Mouse (Mus musculus) midbrain, embryonic 12.5 days (tissue): ENCODE measurements around the gene Nlrp3. TPM values are rescaled to one million over a fixed set of nuclear protein-coding genes. Genes with fewer than 3 reads are reported as not detected.
"Not testable (repeated sequence)": the region's sequence is repeated elsewhere in the genome, so short reads cannot be mapped to it uniquely, and the experiment has no call there.

Source experiments
- ATAC-seq: fragments of 200-750 bp; cut with Nextera tagmentation; 2 replicates; pipeline ENCODE4 v1.8.0; 2017; ENCODE audit warnings: low read depth, moderate TSS enrichment, moderate library complexity; ENCODE audit not compliant: low FRiP score
- H3K27ac ChIP-seq: fragments of 300-500 bp; sonication (generic); replicated peaks from 2 replicates; pipeline ENCODE4 v1.5.1; 2016; ENCODE audit warnings: mild to moderate bottlenecking
- H3K27me3 ChIP-seq: fragments of 300-500 bp; sonication (generic); 2 replicates; pipeline ENCODE4 v1.6.1; 2016; ENCODE audit warnings: mild to moderate bottlenecking
- H3K36me3 ChIP-seq: fragments of 300-500 bp; sonication (generic); 2 replicates; pipeline ENCODE4 v1.6.1; 2016
- H3K4me1 ChIP-seq: fragments of 300-500 bp; sonication (generic); 2 replicates; pipeline ENCODE4 v1.6.1; 2016
- H3K4me2 ChIP-seq: fragments of 300-500 bp; sonication (generic); replicated peaks from 2 replicates; pipeline ENCODE4 v1.6.1; 2016; ENCODE audit warnings: mild to moderate bottlenecking, moderate library complexity
- H3K4me3 ChIP-seq: fragments of 300-500 bp; sonication (generic); 2 replicates; pipeline ENCODE4 v1.5.1; 2016; ENCODE audit warnings: mild to moderate bottlenecking
- H3K9ac ChIP-seq: fragments of 300-500 bp; sonication (generic); replicated peaks from 2 replicates; pipeline ENCODE4 v1.6.1; 2016; ENCODE audit warnings: mild to moderate bottlenecking, moderate library complexity
- H3K9me3 ChIP-seq: fragments of 300-500 bp; sonication (generic); 2 replicates; pipeline ENCODE4 v1.6.1; 2016; ENCODE audit warnings: mild to moderate bottlenecking
- WGBS: fragments of 180-500 bp; shearing (Covaris S2); methylation state at CpG from one replicate; pipeline ENCODE4 v1.1.7; 2016; 5-methylcytosine and 5-hydroxymethylcytosine counted together
- polyA plus RNA-seq: library from polyadenylated mRNA; unstranded; fragments of >200 nt; fragmentation: Nextera tagmentation; extraction: Ambion mirVana; gene quantifications from 2 replicates; pipeline ENCODE4 v1.2.1, GENCODE M21; 2016

Gene Nlrp3
- polyA plus RNA-seq, 1 experiment from 2014 or later, result 0.18 TPM

- no peak overlapping the region for H3K4me2 ChIP-seq
- H3K27ac ChIP-seq, result no peak overlapping the region
- ATAC-seq, result no peak
- no peaks in the 10 kb centered on the region for H3K36me3 ChIP-seq
- no peaks in the 10 kb centered on the region for H3K27me3 ChIP-seq
- H3K9me3 ChIP-seq, result no peaks in the 10 kb centered on the region
- no peaks in the 10 kb centered on the region for H3K4me1 ChIP-seq
- 46% methylated on average over 11 of the region's 11 CpGs for WGBS
- H3K4me3 ChIP-seq, result no peak overlapping the region
- no peak overlapping the region for H3K9ac ChIP-seq
These were observed 3.0 kb upstream of the Nlrp3 start for GRCm38 (mm10) chr11:59538387-59538786.

GRCm38 (mm10) chr11:59540123-59540522 lies 1.2 kb upstream of the Nlrp3 start:
- H3K4me2 ChIP-seq, result no peak overlapping the region
- no peak overlapping the region for H3K27ac ChIP-seq
- no peak overlapping the region for H3K4me3 ChIP-seq
- H3K36me3 ChIP-seq, result no peaks in the 10 kb centered on the region
- 76% methylated on average over 3 of the region's 3 CpGs for WGBS
- no peak for ATAC-seq
- H3K9ac ChIP-seq, result no peak overlapping the region
- H3K27me3 ChIP-seq, result no peaks in the 10 kb centered on the region
- H3K4me1 ChIP-seq, result no peaks in the 10 kb centered on the region
- no peaks in the 10 kb centered on the region for H3K9me3 ChIP-seq

GRCm38 (mm10) chr11:59542442-59542841 lies 1.1 kb downstream of the Nlrp3 start:
- no peaks in the 10 kb centered on the region for H3K36me3 ChIP-seq
- H3K9me3 ChIP-seq, result no peaks in the 10 kb centered on the region
- no peaks in the 10 kb centered on the region for H3K27me3 ChIP-seq
- no peak overlapping the region for H3K4me2 ChIP-seq
- H3K27ac ChIP-seq, result no peak overlapping the region
- no peak for ATAC-seq
- H3K9ac ChIP-seq, result no peak overlapping the region
- WGBS, result 80% methylated on average over 6 of the region's 6 CpGs
- no peak overlapping the region for H3K4me3 ChIP-seq
- H3K4me1 ChIP-seq, result 0 out of 2 replicates have a peak, but pooled peaks cover 4% of the 10 kb centered on the region

- H3K4me3 ChIP-seq, result no peak overlapping the region
- no peaks in the 10 kb centered on the region for H3K9me3 ChIP-seq
- ATAC-seq, result no peak
- H3K27me3 ChIP-seq, result no peaks in the 10 kb centered on the region
- 89% methylated on average over 3 of the region's 3 CpGs for WGBS
- H3K27ac ChIP-seq, result no peak overlapping the region
- no peak overlapping the region for H3K4me2 ChIP-seq
- no peaks in the 10 kb centered on the region for H3K36me3 ChIP-seq
- no peak overlapping the region for H3K9ac ChIP-seq
- H3K4me1 ChIP-seq, result 0 out of 2 replicates have a peak, but pooled peaks cover 4% of the 10 kb centered on the region
These were observed 2.0 kb downstream of the Nlrp3 start for GRCm38 (mm10) chr11:59543376-59543775.

GRCm38 (mm10) chr11:59544005-59544404 lies 2.6 kb downstream of the Nlrp3 start:
- no peak overlapping the region for H3K4me3 ChIP-seq
- no peak overlapping the region for H3K27ac ChIP-seq
- H3K9me3 ChIP-seq, result no peaks in the 10 kb centered on the region
- no peak for ATAC-seq
- H3K4me1 ChIP-seq, result 0 out of 2 replicates have a peak, but pooled peaks cover 4% of the 10 kb centered on the region
- no peak overlapping the region for H3K9ac ChIP-seq
- 87% methylated on average over 9 of the region's 9 CpGs for WGBS
- H3K27me3 ChIP-seq, result no peaks in the 10 kb centered on the region
- H3K36me3 ChIP-seq, result no peaks in the 10 kb centered on the region
- no peak overlapping the region for H3K4me2 ChIP-seq

- no peak for ATAC-seq
- 91% methylated on average over 11 of the region's 11 CpGs for WGBS
- H3K9me3 ChIP-seq, result no peaks in the 10 kb centered on the region
These were observed 12.8 kb downstream of the Nlrp3 start for GRCm38 (mm10) chr11:59554127-59554526.

GRCm38 (mm10) chr11:59554535-59554934 lies 13.2 kb downstream of the Nlrp3 start:
- 80% methylated on average over 8 of the region's 8 CpGs for WGBS
- Histone ChIP-seq H3K4me1 (no peaks in the 10 kb centered on the region), H3K4me3 (no peak overlapping the region), H3K27ac (no peak overlapping the region), H3K4me2 (no peak overlapping the region), H3K27me3 (no peaks in the 10 kb centered on the region), H3K9me3 (no peaks in the 10 kb centered on the region), H3K36me3 (no peaks in the 10 kb centered on the region), H3K9ac (no peak overlapping the region)
- ATAC-seq, result no peak

More at GRCm38 (mm10) chr11:59554127-59554526, 12.8 kb downstream of the Nlrp3 start:
- H3K36me3 ChIP-seq, result no peaks in the 10 kb centered on the region
- H3K27ac ChIP-seq, result no peak overlapping the region
- no peaks in the 10 kb centered on the region for H3K27me3 ChIP-seq
- no peak overlapping the region for H3K4me3 ChIP-seq
- H3K4me1 ChIP-seq, result no peaks in the 10 kb centered on the region
- H3K9ac ChIP-seq, result no peak overlapping the region
- no peak overlapping the region for H3K4me2 ChIP-seq

GRCm38 (mm10) chr11:59560906-59561305 lies 19.5 kb downstream of the Nlrp3 start:
- no peak for ATAC-seq
- 76% methylated on average over 3 of the region's 3 CpGs for WGBS

GRCm38 (mm10) chr11:59562336-59562735 lies 21.0 kb downstream of the Nlrp3 start:
- H3K4me1 ChIP-seq, result no peaks in the 10 kb centered on the region
- H3K27ac ChIP-seq, result no peak overlapping the region
- H3K4me3 ChIP-seq, result no peak overlapping the region
- H3K36me3 ChIP-seq, result no peaks in the 10 kb centered on the region
- no peaks in the 10 kb centered on the region for H3K27me3 ChIP-seq
- 90% methylated on average over 4 of the region's 4 CpGs for WGBS
- no peak overlapping the region for H3K4me2 ChIP-seq
- no peaks in the 10 kb centered on the region for H3K9me3 ChIP-seq
- ATAC-seq, result no peak
- no peak overlapping the region for H3K9ac ChIP-seq

More at GRCm38 (mm10) chr11:59560906-59561305, 19.5 kb downstream of the Nlrp3 start:
- no peaks in the 10 kb centered on the region for H3K36me3 ChIP-seq
- H3K4me2 ChIP-seq, result no peak overlapping the region
- no peak overlapping the region for H3K4me3 ChIP-seq
- no peak overlapping the region for H3K27ac ChIP-seq
- H3K9ac ChIP-seq, result no peak overlapping the region
- no peaks in the 10 kb centered on the region for H3K27me3 ChIP-seq
- no peaks in the 10 kb centered on the region for H3K4me1 ChIP-seq
- no peaks in the 10 kb centered on the region for H3K9me3 ChIP-seq

GRCm38 (mm10) chr11:59562837-59563236 lies 21.5 kb downstream of the Nlrp3 start:
- no peak for ATAC-seq
- no peak overlapping the region for H3K9ac ChIP-seq
- H3K4me3 ChIP-seq, result no peak overlapping the region
- no peaks in the 10 kb centered on the region for H3K27me3 ChIP-seq
- no peaks in the 10 kb centered on the region for H3K9me3 ChIP-seq
- WGBS, result 66% methylated on average over 9 of the region's 9 CpGs
- no peaks in the 10 kb centered on the region for H3K4me1 ChIP-seq
- H3K4me2 ChIP-seq, result no peak overlapping the region
- H3K36me3 ChIP-seq, result no peaks in the 10 kb centered on the region
- H3K27ac ChIP-seq, result no peak overlapping the region

- Histone ChIP-seq H3K9ac (no peak overlapping the region), H3K27me3 (0 out of 2 replicates have a peak, but pooled peaks cover 4% of the 10 kb centered on the region), H3K27ac (no peak overlapping the region), H3K9me3 (no peaks in the 10 kb centered on the region), H3K4me1 (no peaks in the 10 kb centered on the region), H3K4me3 (no peak overlapping the region), H3K36me3 (no peaks in the 10 kb centered on the region), H3K4me2 (no peak overlapping the region)
- ATAC-seq, result no peak
- WGBS, result 66% methylated on average over 3 of the region's 3 CpGs
These were observed 27.9 kb downstream of the Nlrp3 start for GRCm38 (mm10) chr11:59569306-59569705.

- 76% methylated on average over 9 of the region's 9 CpGs for WGBS
- Histone ChIP-seq H3K9me3 (no peaks in the 10 kb centered on the region), H3K27me3 (0 out of 2 replicates have a peak, but pooled peaks cover 4% of the 10 kb centered on the region), H3K4me3 (no peak overlapping the region), H3K9ac (no peak overlapping the region), H3K4me1 (no peaks in the 10 kb centered on the region), H3K4me2 (no peak overlapping the region), H3K36me3 (no peaks in the 10 kb centered on the region), H3K27ac (no peak overlapping the region)
- ATAC-seq, result no peak
These were observed 34.4 kb downstream of the Nlrp3 start for GRCm38 (mm10) chr11:59575726-59576125.

GRCm38 (mm10) chr11:59576135-59576534 lies 34.8 kb downstream of the Nlrp3 start, which contains the start of gene Olfr222:
TSS of gene Olfr222 (minus strand) at chr11:59576235.
- not testable (repeated sequence) for H3K4me3 ChIP-seq, H3K9me3 ChIP-seq, H3K27ac ChIP-seq, H3K9ac ChIP-seq, H3K27me3 ChIP-seq, H3K4me1 ChIP-seq, H3K36me3 ChIP-seq, H3K4me2 ChIP-seq, ATAC-seq
